Mouse (Mus musculus): ENCODE results near the gene Twnk.

The Twnk gene

GRCm38 (mm10) chr19:45053451-45053850 lies 48.0 kb downstream of the Twnk start:
- DNase-seq: no peak

GRCm38 (mm10) chr19:45054892-45055690 lies 49.6 kb downstream of the Twnk start:
- no peak for DNase-seq

- DNase-seq: no peak
These were observed 50.9 kb downstream of the Twnk start for GRCm38 (mm10) chr19:45056364-45056763.

- no peak for DNase-seq
These were observed 51.6 kb downstream of the Twnk start for GRCm38 (mm10) chr19:45056908-45057698.

GRCm38 (mm10) chr19:45057724-45058112 lies 52.3 kb downstream of the Twnk start:
- DNase-seq: no peak

DNA sequence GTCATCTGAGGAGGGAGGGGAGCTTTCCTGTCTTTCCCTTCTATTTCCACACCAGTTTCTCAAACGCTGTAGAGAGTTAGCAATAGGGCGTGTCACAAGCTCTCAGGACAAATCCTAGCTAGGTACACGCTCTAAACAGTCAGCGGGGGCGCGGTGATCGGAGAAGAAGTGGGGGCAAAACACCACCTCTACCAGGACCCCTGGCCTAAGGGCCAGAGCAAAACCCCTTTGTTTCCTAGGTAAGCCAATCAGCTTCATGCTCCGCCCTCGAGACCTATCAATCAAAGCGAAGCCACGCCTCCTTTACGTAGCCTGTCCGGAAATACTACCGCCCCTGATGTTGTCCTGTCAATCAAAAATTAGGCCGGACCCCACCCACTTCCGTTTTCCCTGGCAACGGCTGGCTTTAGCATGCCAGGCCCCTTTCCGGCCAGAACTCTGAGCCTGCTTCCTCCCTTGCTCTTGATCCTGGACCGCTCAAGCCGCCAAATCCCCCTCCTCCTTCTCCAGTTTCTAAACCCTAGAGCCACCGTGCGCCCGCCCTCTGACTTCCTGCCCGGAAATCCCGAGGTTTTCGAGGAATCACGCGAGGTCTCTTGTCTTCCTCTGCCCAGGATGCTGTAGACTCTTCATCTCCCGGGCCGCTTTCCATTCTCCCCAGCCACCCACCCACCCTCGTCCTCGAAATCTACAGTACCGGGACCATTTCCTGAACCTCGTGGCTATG lies 52.8 kb downstream of the Twnk start:
- DNase-seq: peak; percentile 89

- DNase-seq: no peak
These were observed 53.4 kb downstream of the Twnk start for GRCm38 (mm10) chr19:45058841-45059240.

All from cerebellum, adult 11 months (tissue).